Mouse (Mus musculus) midbrain, embryonic 16.5 days (tissue): ENCODE results near the gene Btaf1. TPM values are rescaled to one million over a fixed set of nuclear protein-coding genes. Genes with fewer than 3 reads are reported as not detected.

Experiments used
- ATAC-seq: fragments of 200-750 bp; cut with Nextera tagmentation; 2 replicates; pipeline ENCODE4 v1.8.0; 2017; ENCODE audit warnings: moderate TSS enrichment
- H3K27ac ChIP-seq: fragments of 300-500 bp; sonication (generic); 2 replicates; pipeline ENCODE4 v1.5.1; 2014; ENCODE audit warnings: mild to moderate bottlenecking, low read length, mixed read lengths
- H3K27me3 ChIP-seq: fragments of 300-500 bp; sonication (generic); 2 replicates; pipeline ENCODE4 v1.6.1; 2014; ENCODE audit warnings: low read depth, low read length, mixed read lengths; ENCODE audit not compliant: control insufficient read depth, insufficient read depth
- H3K36me3 ChIP-seq: fragments of 300-500 bp; sonication (generic); 2 replicates; pipeline ENCODE4 v1.6.1; 2014; ENCODE audit warnings: mild to moderate bottlenecking, low read length, moderate library complexity, mixed read lengths; ENCODE audit not compliant: control insufficient read depth, insufficient read depth
- H3K4me1 ChIP-seq: fragments of 300-500 bp; sonication (generic); 2 replicates; pipeline ENCODE4 v1.6.1; 2014; ENCODE audit warnings: mild to moderate bottlenecking, low read length, mixed read lengths; ENCODE audit not compliant: control insufficient read depth, insufficient read depth
- H3K4me2 ChIP-seq: fragments of 300-500 bp; sonication (generic); 2 replicates; pipeline ENCODE4 v1.6.1; 2014; ENCODE audit warnings: mild to moderate bottlenecking, low read length, mixed read lengths
- H3K4me3 ChIP-seq: fragments of 300-500 bp; sonication (generic); 2 replicates; pipeline ENCODE4 v1.5.1; 2014; ENCODE audit warnings: low read depth, mild to moderate bottlenecking, low read length, moderate library complexity, mixed read lengths
- H3K9ac ChIP-seq: fragments of 300-500 bp; sonication (generic); 2 replicates; pipeline ENCODE4 v1.6.1; 2014; ENCODE audit warnings: low read depth, low read length, mixed read lengths
- H3K9me3 ChIP-seq: fragments of 300-500 bp; sonication (generic); replicated peaks from 2 replicates; pipeline ENCODE4 v1.6.1; 2014; ENCODE audit warnings: mild to moderate bottlenecking, low read length, mixed read lengths; ENCODE audit not compliant: control insufficient read depth, poor library complexity, severe bottlenecking
- WGBS: fragments of 180-500 bp; shearing (Covaris S2); extraction: QIAGEN DNeasy Blood & Tissue Kit; methylation state at CpG from one replicate; pipeline ENCODE4 v1.1.7; 2014; 5-methylcytosine and 5-hydroxymethylcytosine counted together
- polyA plus RNA-seq: library from polyadenylated mRNA; unstranded; fragments of >200 nt; fragmentation: Nextera tagmentation; extraction: Ambion mirVana; gene quantifications from 2 replicates; pipeline ENCODE4 v1.2.1, GENCODE M21; 2015

Gene Btaf1
- polyA plus RNA-seq, 1 experiment from 2014 or later: 8.8 TPM

- 91% methylated on average over 5 of the region's 5 CpGs for WGBS
- no peak for ATAC-seq
- Histone ChIP-seq H3K27me3 (no peaks in the 10 kb centered on the region), H3K4me3 (no peak overlapping the region), H3K9ac (no peak overlapping the region), H3K27ac (no peak overlapping the region), H3K36me3 (peaks cover 2% of the 10 kb centered on the region; the same call in 1 of the 2 replicates), H3K4me2 (no peak overlapping the region), H3K4me1 (peaks cover 9% of the 10 kb centered on the region; the same call in 1 of the 2 replicates), H3K9me3 (no peaks in the 10 kb centered on the region)
Observed at GRCm38 (mm10) chr19:37022146-37022545, 96.3 kb downstream of the Btaf1 start.

GRCm38 (mm10) chr19:37025839-37026319, 100.0 kb downstream of the Btaf1 start:
- 79% methylated on average over 13 of the region's 13 CpGs for WGBS
- Histone ChIP-seq H3K4me2 (no peak overlapping the region), H3K9ac (no peak overlapping the region), H3K36me3 (peaks cover 2% of the 10 kb centered on the region; the same call in 1 of the 2 replicates), H3K4me1 (peaks cover 4% of the 10 kb centered on the region; the same call in 1 of the 2 replicates), H3K27ac (no peak overlapping the region), H3K27me3 (no peaks in the 10 kb centered on the region), H3K4me3 (no peak overlapping the region), H3K9me3 (no peaks in the 10 kb centered on the region)
- ATAC-seq: no peak

GRCm38 (mm10) chr19:37026408-37026807, 100.5 kb downstream of the Btaf1 start:
- Histone ChIP-seq H3K27ac (no peak overlapping the region), H3K4me3 (no peak overlapping the region)

GRCm38 (mm10) chr19:37029771-37030170, 103.9 kb downstream of the Btaf1 start:
- no peak for ATAC-seq
- no peaks in the 10 kb centered on the region for H3K27me3 ChIP-seq
- no peaks in the 10 kb centered on the region for H3K4me1 ChIP-seq
- no peak overlapping the region for H3K4me3 ChIP-seq
- peaks cover 2% of the 10 kb centered on the region; the same call in 1 of the 2 replicates for H3K36me3 ChIP-seq
- H3K9ac ChIP-seq: no peak overlapping the region
- H3K4me2 ChIP-seq: no peak overlapping the region
- H3K9me3 ChIP-seq: no peaks in the 10 kb centered on the region
- H3K27ac ChIP-seq: no peak overlapping the region
- WGBS: 75% methylated on average over 6 of the region's 6 CpGs

More at GRCm38 (mm10) chr19:37026408-37026807, 100.5 kb downstream of the Btaf1 start:
- Histone ChIP-seq H3K27me3 (no peaks in the 10 kb centered on the region), H3K4me1 (peaks cover 4% of the 10 kb centered on the region; the same call in 1 of the 2 replicates), H3K36me3 (peaks cover 2% of the 10 kb centered on the region; the same call in 1 of the 2 replicates), H3K4me2 (no peak overlapping the region), H3K9ac (no peak overlapping the region), H3K9me3 (no peaks in the 10 kb centered on the region)
- WGBS: 88% methylated on average over 11 of the region's 11 CpGs
- no peak for ATAC-seq

GRCm38 (mm10) chr19:37031446-37031845, 105.6 kb downstream of the Btaf1 start:
- no peak overlapping the region for H3K4me3 ChIP-seq
- no peaks in the 10 kb centered on the region for H3K9me3 ChIP-seq
- no peak overlapping the region for H3K4me2 ChIP-seq
- no peak overlapping the region for H3K27ac ChIP-seq
- H3K9ac ChIP-seq: no peak overlapping the region
- no peaks in the 10 kb centered on the region for H3K36me3 ChIP-seq
- no peaks in the 10 kb centered on the region for H3K27me3 ChIP-seq
- H3K4me1 ChIP-seq: no peaks in the 10 kb centered on the region
- 85% methylated on average over 5 of the region's 5 CpGs for WGBS
- ATAC-seq: no peak

GRCm38 (mm10) chr19:37032364-37032763, 106.5 kb downstream of the Btaf1 start:
- 88% methylated on average over 2 of the region's 2 CpGs for WGBS
- Histone ChIP-seq H3K9me3 (no peaks in the 10 kb centered on the region), H3K4me1 (no peaks in the 10 kb centered on the region), H3K4me2 (no peak overlapping the region), H3K27me3 (no peaks in the 10 kb centered on the region), H3K36me3 (no peaks in the 10 kb centered on the region), H3K9ac (no peak overlapping the region), H3K4me3 (no peak overlapping the region), H3K27ac (no peak overlapping the region)
- no peak for ATAC-seq

DNA sequence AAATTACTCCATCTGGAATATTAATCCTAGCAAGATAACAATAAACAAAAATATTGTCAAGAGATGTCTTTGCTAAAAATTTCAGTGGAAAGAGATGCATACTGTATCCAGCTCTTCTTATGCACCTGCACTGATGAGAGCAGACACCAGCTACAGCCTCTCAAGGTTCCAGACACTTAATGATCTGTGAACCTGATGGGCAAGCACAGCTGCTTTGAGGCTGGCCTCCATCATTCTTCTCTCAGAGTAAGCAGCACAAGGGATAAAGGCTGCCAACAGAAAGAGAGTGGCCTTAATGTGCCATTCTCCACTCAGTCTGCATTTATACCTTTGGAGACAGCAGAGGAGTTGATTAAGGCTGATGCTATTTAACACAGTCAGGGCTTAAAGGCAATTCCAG, 115.0 kb downstream of the Btaf1 start:
- no peaks in the 10 kb centered on the region for H3K27me3 ChIP-seq
- H3K4me2 ChIP-seq: no peak overlapping the region
- H3K9me3 ChIP-seq: no peaks in the 10 kb centered on the region
- peaks cover 4% of the 10 kb centered on the region; the same call in 1 of the 2 replicates for H3K36me3 ChIP-seq
- H3K4me1 ChIP-seq: no peaks in the 10 kb centered on the region
- H3K4me3 ChIP-seq: no peak overlapping the region
- no peak for ATAC-seq
- no peak overlapping the region for H3K27ac ChIP-seq
- no peak overlapping the region for H3K9ac ChIP-seq

DNA sequence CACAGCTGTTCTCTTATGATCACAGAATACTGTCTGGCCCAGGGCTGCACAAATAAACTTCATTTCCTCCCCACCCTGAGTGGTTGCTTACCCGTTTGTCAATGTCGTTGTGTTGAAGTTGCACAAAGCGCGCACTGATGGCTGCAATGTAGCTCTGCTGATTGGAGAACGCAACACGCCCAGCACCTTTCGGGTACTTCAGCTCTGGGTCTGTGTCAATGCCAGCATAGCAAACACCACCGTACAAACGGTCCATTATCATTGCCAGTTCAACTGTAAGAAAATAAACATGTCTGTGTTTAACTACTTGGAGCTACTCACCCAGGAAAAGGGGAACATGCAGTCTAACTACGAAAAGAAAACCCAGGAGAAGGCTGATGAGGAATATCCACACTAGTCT, 118.6 kb downstream of the Btaf1 start:
- no peaks in the 10 kb centered on the region for H3K4me1 ChIP-seq

GRCm38 (mm10) chr19:37048507-37048906, 122.6 kb downstream of the Btaf1 start:
- no peaks in the 10 kb centered on the region for H3K27me3 ChIP-seq
- 0 out of 2 replicates have a peak, but pooled peaks cover 5% of the 10 kb centered on the region for H3K36me3 ChIP-seq
- WGBS: 94% methylated on average over 6 of the region's 6 CpGs
- H3K9me3 ChIP-seq: no peaks in the 10 kb centered on the region
- no peak overlapping the region for H3K4me2 ChIP-seq
- H3K9ac ChIP-seq: no peak overlapping the region
- no peak overlapping the region for H3K4me3 ChIP-seq
- ATAC-seq: no peak
- H3K27ac ChIP-seq: no peak overlapping the region
- H3K4me1 ChIP-seq: no peaks in the 10 kb centered on the region

More for the DNA sequence above, 118.6 kb downstream of the Btaf1 start:
- Histone ChIP-seq H3K9ac (no peak overlapping the region), H3K9me3 (no peaks in the 10 kb centered on the region), H3K36me3 (peaks cover under 1% of the 10 kb centered on the region; the same call in 1 of the 2 replicates), H3K27me3 (no peaks in the 10 kb centered on the region), H3K4me3 (no peak overlapping the region), H3K4me2 (no peak overlapping the region), H3K27ac (no peak overlapping the region)
- 88% methylated on average over 10 of the region's 10 CpGs for WGBS
- no peak for ATAC-seq
